Mouse (Mus musculus) limb, embryonic 10.5 days (tissue): ENCODE data around the gene Wdr92. TPM values are rescaled to one million over a fixed set of nuclear protein-coding genes. Genes with fewer than 3 reads are reported as not detected.

ENCODE experiments used
- DNase-seq: peaks from one replicate; pipeline ENCODE4 v3.0.0-alpha.2; 2017; ENCODE audit warnings: low spot score
- H3K27ac ChIP-seq: fragments of 300-500 bp; sonication (generic); 2 replicates; pipeline ENCODE4 v1.5.1; 2016; ENCODE audit warnings: mild to moderate bottlenecking
- H3K27me3 ChIP-seq: fragments of 300-500 bp; sonication (generic); 2 replicates; pipeline ENCODE4 v1.6.1; 2016; ENCODE audit warnings: low read depth, mild to moderate bottlenecking; ENCODE audit not compliant: poor library complexity, severe bottlenecking
- H3K36me3 ChIP-seq: fragments of 300-500 bp; sonication (generic); 2 replicates; pipeline ENCODE4 v1.6.1; 2016; ENCODE audit warnings: mild to moderate bottlenecking, moderate library complexity
- H3K4me1 ChIP-seq: fragments of 300-500 bp; sonication (generic); 2 replicates; pipeline ENCODE4 v1.6.1; 2016
- H3K4me3 ChIP-seq: fragments of 300-500 bp; sonication (generic); 2 replicates; pipeline ENCODE4 v1.5.1; 2016; ENCODE audit warnings: mild to moderate bottlenecking, moderate library complexity
- H3K9me3 ChIP-seq: fragments of 300-500 bp; sonication (generic); replicated peaks from 2 replicates; pipeline ENCODE4 v1.6.1; 2016; ENCODE audit warnings: mild to moderate bottlenecking
- WGBS: fragments of 180-500 bp; shearing (Covaris S2); methylation state at CpG from one replicate; pipeline ENCODE4 v1.1.7; 2016; 5-methylcytosine and 5-hydroxymethylcytosine counted together
- polyA plus RNA-seq: library from polyadenylated mRNA; unstranded; fragments of >200 nt; fragmentation: Nextera tagmentation; extraction: Ambion mirVana; gene quantifications from 2 replicates; pipeline ENCODE4 v1.2.1, GENCODE M21; 2016

Wdr92 gene
- polyA plus RNA-seq, 1 experiment from 2014 or later, result 32.3 TPM

GRCm38 (mm10) chr11:17180753-17181152 is 1.2 kb upstream of the Wdr92 start:
- no peak for DNase-seq
- H3K4me3 ChIP-seq, result no peak overlapping the region
- H3K4me1 ChIP-seq, result no peaks in the 10 kb centered on the region
- peaks cover 10% of the 10 kb centered on the region; the same call in 1 of the 2 replicates for H3K36me3 ChIP-seq
- no peak overlapping the region for H3K27ac ChIP-seq
- no peaks in the 10 kb centered on the region for H3K27me3 ChIP-seq
- 93% methylated on average over 3 of the region's 3 CpGs for WGBS
- no peaks in the 10 kb centered on the region for H3K9me3 ChIP-seq

- 90% methylated on average over 2 of the region's 2 CpGs for WGBS
- Histone ChIP-seq H3K27me3 (no peaks in the 10 kb centered on the region), H3K27ac (no peak overlapping the region), H3K9me3 (no peaks in the 10 kb centered on the region), H3K4me1 (no peaks in the 10 kb centered on the region), H3K36me3 (peaks cover 10% of the 10 kb centered on the region; the same call in 1 of the 2 replicates), H3K4me3 (no peak overlapping the region)
- no peak for DNase-seq
Observed at GRCm38 (mm10) chr11:17183165-17183564, 1.3 kb downstream of the Wdr92 start.

GRCm38 (mm10) chr11:17187649-17188048 is 5.7 kb downstream of the Wdr92 start:
- Histone ChIP-seq H3K36me3 (peaks cover 10% of the 10 kb centered on the region; the same call in 1 of the 2 replicates), H3K4me3 (no peak overlapping the region), H3K9me3 (no peaks in the 10 kb centered on the region), H3K27ac (no peak overlapping the region), H3K27me3 (no peaks in the 10 kb centered on the region), H3K4me1 (peaks cover 4% of the 10 kb centered on the region)
- DNase-seq, result no peak
- WGBS, result 93% methylated on average over 3 of the region's 3 CpGs

- H3K36me3 ChIP-seq, result 0 out of 2 replicates have a peak, but pooled peaks cover 2% of the 10 kb centered on the region
- no peak overlapping the region for H3K4me3 ChIP-seq
- no peaks in the 10 kb centered on the region for H3K27me3 ChIP-seq
- 46% methylated on average over 3 of the region's 3 CpGs for WGBS
- DNase-seq, result no peak
- no peaks in the 10 kb centered on the region for H3K9me3 ChIP-seq
- H3K27ac ChIP-seq, result no peak overlapping the region
- H3K4me1 ChIP-seq, result peaks cover 4% of the 10 kb centered on the region
Observed at GRCm38 (mm10) chr11:17188786-17189185, 6.9 kb downstream of the Wdr92 start.

- Histone ChIP-seq H3K36me3 (peaks cover 33% of the 10 kb centered on the region), H3K4me3 (no peak overlapping the region), H3K27me3 (no peaks in the 10 kb centered on the region), H3K4me1 (peaks cover 4% of the 10 kb centered on the region), H3K9me3 (no peaks in the 10 kb centered on the region), H3K27ac (no peak overlapping the region)
- 89% methylated on average over 9 of the region's 9 CpGs for WGBS
- no peak for DNase-seq
Observed at GRCm38 (mm10) chr11:17192151-17192844, 10.4 kb downstream of the Wdr92 start.

- 92% methylated on average over 5 of the region's 5 CpGs for WGBS
- Histone ChIP-seq H3K27me3 (no peaks in the 10 kb centered on the region), H3K27ac (no peak overlapping the region), H3K9me3 (no peaks in the 10 kb centered on the region), H3K4me1 (no peaks in the 10 kb centered on the region), H3K36me3 (peaks cover 92% of the 10 kb centered on the region), H3K4me3 (no peak overlapping the region)
- DNase-seq, result no peak
Observed at GRCm38 (mm10) chr11:17199170-17199569, 17.3 kb downstream of the Wdr92 start.

- no peak overlapping the region for H3K4me3 ChIP-seq
- no peak for DNase-seq
- H3K27me3 ChIP-seq, result no peaks in the 10 kb centered on the region
- H3K9me3 ChIP-seq, result no peaks in the 10 kb centered on the region
- no peak overlapping the region for H3K27ac ChIP-seq
- no peaks in the 10 kb centered on the region for H3K4me1 ChIP-seq
- WGBS, result 96% methylated on average over 3 of the region's 3 CpGs
- H3K36me3 ChIP-seq, result peaks cover 89% of the 10 kb centered on the region
Observed at GRCm38 (mm10) chr11:17199840-17200501, 18.1 kb downstream of the Wdr92 start.

GRCm38 (mm10) chr11:17200936-17201335 is 19.0 kb downstream of the Wdr92 start:
- Histone ChIP-seq H3K27me3 (no peaks in the 10 kb centered on the region), H3K36me3 (peaks cover 88% of the 10 kb centered on the region), H3K27ac (no peak overlapping the region), H3K4me1 (no peaks in the 10 kb centered on the region), H3K9me3 (no peaks in the 10 kb centered on the region), H3K4me3 (no peak overlapping the region)
- DNase-seq, result no peak
- 97% methylated on average over 4 of the region's 4 CpGs for WGBS

GRCm38 (mm10) chr11:17202481-17202880 is 20.6 kb downstream of the Wdr92 start:
- no peaks in the 10 kb centered on the region for H3K4me1 ChIP-seq
- DNase-seq, result no peak
- no peaks in the 10 kb centered on the region for H3K27me3 ChIP-seq
- H3K9me3 ChIP-seq, result no peaks in the 10 kb centered on the region
- H3K27ac ChIP-seq, result no peak overlapping the region
- WGBS, result 93% methylated on average over 6 of the region's 6 CpGs
- H3K4me3 ChIP-seq, result no peak overlapping the region
- H3K36me3 ChIP-seq, result peaks cover 87% of the 10 kb centered on the region

- Histone ChIP-seq H3K4me1 (peaks cover 17% of the 10 kb centered on the region), H3K27ac (peak within 1 kb of the TSS; percentile 97), H3K9me3 (no peaks in the 10 kb centered on the region), H3K27me3 (no peaks in the 10 kb centered on the region), H3K36me3 (peaks cover 29% of the 10 kb centered on the region), H3K4me3 (peak within 1 kb of the TSS; percentile 92)
- WGBS, result under 1% methylated on average over 65 of the region's 65 CpGs
- DNase-seq, result peak; percentile 93
Observed at GRCm38 (mm10) chr11:17211258-17212140, 29.6 kb downstream of the Wdr92 start, which contains the start of gene Pno1. Gene Pno1 (minus strand): TSS chr11:17211568.

GRCm38 (mm10) chr11:17212141-17212495 is 30.2 kb downstream of the Wdr92 start:
- Histone ChIP-seq H3K36me3 (peaks cover 24% of the 10 kb centered on the region), H3K27ac (peak overlapping the region; percentile 97), H3K9me3 (no peaks in the 10 kb centered on the region), H3K4me3 (peak overlapping the region; percentile 92), H3K27me3 (no peaks in the 10 kb centered on the region), H3K4me1 (peaks cover 17% of the 10 kb centered on the region)
- WGBS, result 3% methylated on average over 10 of the region's 10 CpGs
- no peak for DNase-seq

GRCm38 (mm10) chr11:17212903-17213509 is 31.1 kb downstream of the Wdr92 start:
- no peaks in the 10 kb centered on the region for H3K27me3 ChIP-seq
- WGBS, result 86% methylated on average over 5 of the region's 5 CpGs
- DNase-seq, result no peak
- H3K4me3 ChIP-seq, result peak overlapping the region; percentile 92
- H3K27ac ChIP-seq, result no peak overlapping the region
- no peaks in the 10 kb centered on the region for H3K9me3 ChIP-seq
- H3K4me1 ChIP-seq, result peaks cover 17% of the 10 kb centered on the region
- H3K36me3 ChIP-seq, result peaks cover 17% of the 10 kb centered on the region
